Mouse (Mus musculus) urinary bladder, postnatal 25 days (tissue): Measurements from ENCODE around the gene C1qtnf4.

Source experiments
- DNase-seq: peaks from one replicate; pipeline ENCODE4 v3.0.0; 2022; ENCODE audit warnings: low spot score

Gene C1qtnf4

GRCm38 (mm10) chr2:90932273-90932672 lies 46.6 kb downstream of the C1qtnf4 start:
- DNase-seq, result no peak

GRCm38 (mm10) chr2:90938362-90938761 lies 52.7 kb downstream of the C1qtnf4 start:
- no peak for DNase-seq

GRCm38 (mm10) chr2:90939750-90940149 lies 54.1 kb downstream of the C1qtnf4 start:
- no peak for DNase-seq
